Mouse (Mus musculus) megakaryocyte, embryonic 14.5 days (primary cell): ENCODE data around the gene Gm42742. TPM values are rescaled to one million over a fixed set of nuclear protein-coding genes. Genes with fewer than 3 reads are reported as not detected.
A peak's percentile ranks its signal among the peaks of the same experiment; 100 is the strongest.

Experiments
- H3K27me3 ChIP-seq: replicated peaks from 2 replicates; pipeline ENCODE3; 2012; ENCODE audit warnings: inconsistent platforms
- H3K36me3 ChIP-seq: replicated peaks from 2 replicates; pipeline ENCODE3; 2012; ENCODE audit warnings: low read length, inconsistent platforms, mixed read lengths
- H3K4me1 ChIP-seq: 2 replicates; pipeline ENCODE4 v1.6.1; 2012; ENCODE audit warnings: inconsistent platforms
- H3K4me3 ChIP-seq: replicated peaks from 2 replicates; pipeline ENCODE3; 2012; ENCODE audit warnings: moderate library complexity, mild to moderate bottlenecking, inconsistent platforms
- H3K9me3 ChIP-seq: 2 replicates; pipeline ENCODE4 v1.6.1; 2012; ENCODE audit warnings: inconsistent platforms
- FLI1 ChIP-seq: IDR thresholded peaks from 2 replicates; pipeline ENCODE4 v1.6.1; 2012; ENCODE audit warnings: low read length, inconsistent platforms, mixed read lengths
- GATA1 ChIP-seq: IDR thresholded peaks from 3 replicates; pipeline ENCODE4 v1.6.1; 2012; ENCODE audit warnings: mixed read lengths, low read length, inconsistent platforms, borderline replicate concordance
- polyA plus RNA-seq: library from polyadenylated mRNA; stranded (reverse); fragments of >175 nt; gene quantifications from 2 replicates; pipeline ENCODE4 v1.2.3, GENCODE M21; 2012; ENCODE audit warnings: low replicate concordance; ENCODE audit not compliant: insufficient read depth

Gene Gm42742
- polyA plus RNA-seq, 1 experiment = 252 TPM

GRCm38 (mm10) chr7:127014320-127014719 lies 6.6 kb downstream of the Gm42742 start, which contains the start of gene Mvp:
TSS of gene Mvp (minus strand) at chr7:127014621.
- H3K4me3 ChIP-seq = peak within 1 kb of the TSS; percentile 96
- no peaks in the 10 kb centered on the region for H3K9me3 ChIP-seq
- peaks cover 53% of the 10 kb centered on the region for H3K36me3 ChIP-seq
- TF ChIP-seq GATA1 = no peak
- no peak for TF ChIP-seq FLI1
- peaks cover 85% of the 10 kb centered on the region for H3K4me1 ChIP-seq
- H3K27me3 ChIP-seq = no peaks in the 10 kb centered on the region

GRCm38 (mm10) chr7:127013385-127013784 lies 7.5 kb downstream of the Gm42742 start:
- peaks cover 86% of the 10 kb centered on the region for H3K4me1 ChIP-seq
- peak overlapping the region; percentile 96 for H3K4me3 ChIP-seq
- no peaks in the 10 kb centered on the region for H3K27me3 ChIP-seq
- H3K9me3 ChIP-seq = no peaks in the 10 kb centered on the region
- TF ChIP-seq GATA1 = no peak
- no peak for TF ChIP-seq FLI1
- peaks cover 54% of the 10 kb centered on the region for H3K36me3 ChIP-seq

GRCm38 (mm10) chr7:127012845-127013244 lies 8.1 kb downstream of the Gm42742 start:
- Histone ChIP-seq H3K36me3 (peaks cover 54% of the 10 kb centered on the region), H3K4me1 (peaks cover 86% of the 10 kb centered on the region)

GRCm38 (mm10) chr7:127012374-127012773 lies 8.5 kb downstream of the Gm42742 start:
- peaks cover 57% of the 10 kb centered on the region for H3K36me3 ChIP-seq
- no peaks in the 10 kb centered on the region for H3K27me3 ChIP-seq
- H3K4me3 ChIP-seq = no peak overlapping the region
- TF ChIP-seq GATA1 = no peak
- no peak for TF ChIP-seq FLI1
- no peaks in the 10 kb centered on the region for H3K9me3 ChIP-seq
- H3K4me1 ChIP-seq = peaks cover 86% of the 10 kb centered on the region

More at GRCm38 (mm10) chr7:127012845-127013244, 8.1 kb downstream of the Gm42742 start:
- no peak for TF ChIP-seq GATA1
- TF ChIP-seq FLI1 = no peak
- H3K9me3 ChIP-seq = no peaks in the 10 kb centered on the region
- no peaks in the 10 kb centered on the region for H3K27me3 ChIP-seq
- H3K4me3 ChIP-seq = peak overlapping the region; percentile 96

- Histone ChIP-seq H3K9me3 (no peaks in the 10 kb centered on the region), H3K4me1 (peaks cover 91% of the 10 kb centered on the region), H3K36me3 (peaks cover 59% of the 10 kb centered on the region), H3K4me3 (peak overlapping the region; percentile 56), H3K27me3 (no peaks in the 10 kb centered on the region)
- TF ChIP-seq GATA1 (no peak), FLI1 (no peak)
Measured at GRCm38 (mm10) chr7:127011717-127012116, 9.2 kb downstream of the Gm42742 start.

- Histone ChIP-seq H3K9me3 (no peaks in the 10 kb centered on the region), H3K36me3 (peaks cover 60% of the 10 kb centered on the region), H3K4me3 (peak overlapping the region; percentile 56), H3K4me1 (peaks cover 93% of the 10 kb centered on the region), H3K27me3 (no peaks in the 10 kb centered on the region)
- TF ChIP-seq GATA1 = no peak
- no peak for TF ChIP-seq FLI1
Measured at GRCm38 (mm10) chr7:127011051-127011450, 9.8 kb downstream of the Gm42742 start.

- H3K36me3 ChIP-seq = peaks cover 52% of the 10 kb centered on the region
- H3K27me3 ChIP-seq = no peaks in the 10 kb centered on the region
- no peak for TF ChIP-seq GATA1
- peak overlapping the region; percentile 88 for H3K4me3 ChIP-seq
- H3K9me3 ChIP-seq = no peaks in the 10 kb centered on the region
- peaks cover 86% of the 10 kb centered on the region for H3K4me1 ChIP-seq
Measured at GRCm38 (mm10) chr7:127009307-127010085, 11.4 kb downstream of the Gm42742 start.

GRCm38 (mm10) chr7:127008239-127009019 lies 12.5 kb downstream of the Gm42742 start:
- Histone ChIP-seq H3K4me3 (peak overlapping the region; percentile 88), H3K36me3 (peaks cover 57% of the 10 kb centered on the region), H3K4me1 (peaks cover 92% of the 10 kb centered on the region)

GRCm38 (mm10) chr7:127007313-127008024 lies 13.4 kb downstream of the Gm42742 start:
- no peak for TF ChIP-seq GATA1
- TF ChIP-seq FLI1 = no peak

More at GRCm38 (mm10) chr7:127008239-127009019, 12.5 kb downstream of the Gm42742 start:
- Histone ChIP-seq H3K27me3 (no peaks in the 10 kb centered on the region), H3K9me3 (no peaks in the 10 kb centered on the region)
- no peak for TF ChIP-seq GATA1
- no peak for TF ChIP-seq FLI1

More at GRCm38 (mm10) chr7:127007313-127008024, 13.4 kb downstream of the Gm42742 start:
- Histone ChIP-seq H3K4me1 (peaks cover 92% of the 10 kb centered on the region), H3K9me3 (no peaks in the 10 kb centered on the region), H3K4me3 (peak overlapping the region; percentile 67), H3K27me3 (no peaks in the 10 kb centered on the region), H3K36me3 (peaks cover 50% of the 10 kb centered on the region)
